Mouse (Mus musculus) ES-Bruce4 (cell line): ENCODE data around the gene Cdca3. TPM values are rescaled to one million over a fixed set of nuclear protein-coding genes. Genes with fewer than 3 reads are reported as not detected.
A peak's percentile ranks its signal among the peaks of the same experiment; 100 is the strongest.

ENCODE experiments used
- H3K27ac ChIP-seq: 2 replicates; pipeline ENCODE4 v1.5.1; 2012; ENCODE audit warnings: low read length, inconsistent platforms; ENCODE audit not compliant: insufficient read depth
- H3K27me3 ChIP-seq: 2 replicates; pipeline ENCODE4 v1.6.1; 2012; ENCODE audit warnings: mild to moderate bottlenecking, low read length, inconsistent platforms; ENCODE audit not compliant: control insufficient read depth, poor library complexity, insufficient read depth, severe bottlenecking
- H3K36me3 ChIP-seq: 2 replicates; pipeline ENCODE4 v1.6.1; 2012; ENCODE audit warnings: inconsistent platforms, mild to moderate bottlenecking, low read length, moderate library complexity; ENCODE audit not compliant: control insufficient read depth, poor library complexity, insufficient read depth, severe bottlenecking
- H3K4me1 ChIP-seq: one replicate; pipeline ENCODE4 v1.8.1; 2011; ENCODE audit warnings: low read length; ENCODE audit not compliant: control insufficient read depth, insufficient read depth
- H3K4me3 ChIP-seq: 2 replicates; pipeline ENCODE4 v1.5.1; 2011; ENCODE audit warnings: low read depth, mild to moderate bottlenecking, low read length
- H3K9ac ChIP-seq: 2 replicates; pipeline ENCODE4 v1.6.1; 2012; ENCODE audit warnings: low read depth, mild to moderate bottlenecking, inconsistent platforms; ENCODE audit not compliant: poor library complexity, severe bottlenecking
- H3K9me3 ChIP-seq: replicated peaks from 2 replicates; pipeline ENCODE4 v1.6.1; 2012; ENCODE audit warnings: mild to moderate bottlenecking, low read length, inconsistent platforms; ENCODE audit not compliant: control insufficient read depth, poor library complexity, insufficient read depth, severe bottlenecking
- CTCF ChIP-seq: IDR thresholded peaks from one replicate; pipeline ENCODE4 v1.8.1; 2011; ENCODE audit warnings: low read depth, low read length
- EP300 ChIP-seq: IDR thresholded peaks from 2 replicates; pipeline ENCODE4 v1.6.1; 2011; ENCODE audit warnings: low read depth, low read length; ENCODE audit not compliant: insufficient read depth
- POLR2A ChIP-seq: IDR thresholded peaks from one replicate; pipeline ENCODE4 v1.8.1; 2011; ENCODE audit warnings: low read length; ENCODE audit not compliant: insufficient read depth
- polyA plus RNA-seq: library from polyadenylated mRNA; stranded (reverse); fragments of >200 nt; gene quantifications from 2 replicates; pipeline ENCODE4 v1.2.4, GENCODE M21; 2011; ENCODE audit warnings: low read depth; ENCODE audit not compliant: missing spikeins, insufficient read depth, insufficient read length

Gene Cdca3
- polyA plus RNA-seq, result 162 and 187 TPM in 2 replicates

DNA sequence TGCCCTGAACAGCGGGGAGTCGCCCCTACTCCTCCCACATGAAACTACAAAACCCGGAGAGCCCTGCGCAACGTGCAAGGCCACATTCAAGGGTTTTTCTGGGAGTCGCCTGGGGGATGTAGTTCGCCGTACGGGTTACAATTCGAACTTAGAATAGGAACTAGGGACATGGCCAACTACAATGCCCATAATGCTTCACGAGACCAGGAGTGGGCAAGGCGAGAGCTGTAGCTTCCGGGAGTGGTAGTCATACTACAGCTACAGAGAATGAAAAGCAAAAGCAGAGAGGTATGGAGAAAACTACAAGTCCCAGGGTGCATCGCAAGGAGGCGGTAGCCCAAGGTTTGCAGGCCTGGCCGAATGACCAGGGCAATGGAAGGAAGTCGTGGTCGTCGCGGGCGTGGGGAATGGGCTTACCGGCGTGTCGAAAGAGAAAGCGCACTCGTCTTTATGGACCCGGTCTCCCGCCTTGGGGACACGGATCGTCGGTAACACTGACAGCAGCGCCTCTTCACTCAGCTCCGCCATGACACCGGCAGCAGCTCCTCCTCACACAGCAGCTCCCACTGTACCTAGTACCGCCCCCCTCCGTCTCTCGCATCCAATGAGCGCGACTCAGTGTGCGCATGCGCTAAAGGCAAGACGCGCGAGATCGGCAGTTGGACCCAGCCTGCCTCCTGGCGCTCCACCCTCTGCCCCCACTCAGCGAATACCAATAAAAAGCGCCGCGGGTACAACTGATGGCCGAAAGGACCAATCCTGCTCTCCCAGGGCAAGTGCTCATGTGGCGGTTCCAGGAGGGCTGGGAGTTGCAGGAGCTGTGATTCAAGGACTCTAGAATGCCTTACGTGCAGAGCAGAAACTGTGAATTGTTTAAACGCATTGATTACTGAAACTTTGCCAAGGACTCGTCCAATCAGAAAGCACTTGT lies at the start of gene Cdca3, which contains the start of gene Usp5:
Cdca3 (plus strand) TSS at position 680 of the 931 bp plus-strand sequence.
Usp5 (minus strand) TSS at position 617 of the 931 bp plus-strand sequence.
- Histone ChIP-seq H3K27ac (peak within 1 kb of the TSS; percentile 82), H3K36me3 (peaks cover 35% of the 10 kb centered on the region), H3K27me3 (no peaks in the 10 kb centered on the region)

DNA sequence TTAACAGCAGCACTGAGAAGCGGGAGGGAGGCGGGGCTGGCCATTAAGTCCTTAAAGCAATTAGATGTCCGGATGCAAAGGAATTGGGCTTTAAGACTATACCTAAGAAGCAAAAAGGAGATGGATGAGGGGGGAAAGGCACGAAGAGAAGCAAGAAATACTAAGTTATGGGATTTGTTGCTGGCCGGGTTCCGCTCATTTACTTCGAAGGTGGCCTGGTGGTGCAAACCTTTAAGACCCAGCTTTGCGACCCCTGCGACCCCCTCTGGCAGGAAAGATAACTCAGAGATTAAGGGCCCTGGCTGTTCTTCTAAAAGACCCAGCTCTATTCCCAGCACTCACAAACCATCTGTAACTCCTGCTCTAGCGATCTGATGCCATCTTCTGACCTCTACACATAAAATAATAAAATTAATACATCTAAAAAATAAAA lies 49.3 kb upstream of the Cdca3 start:
- TF ChIP-seq CTCF (no peak), EP300 (no peak), POLR2A (no peak)
- no peak overlapping the region for H3K9ac ChIP-seq

More for the DNA sequence above, at the start of gene Cdca3, which contains the start of gene Usp5:
- Histone ChIP-seq H3K4me3 (peak within 1 kb of the TSS; percentile 98), H3K9ac (peak within 1 kb of the TSS; percentile 89), H3K9me3 (no peaks in the 10 kb centered on the region), H3K4me1 (peaks cover 2% of the 10 kb centered on the region)
- peak; percentile 44 for TF ChIP-seq POLR2A
- TF ChIP-seq EP300, result no peak

DNA sequence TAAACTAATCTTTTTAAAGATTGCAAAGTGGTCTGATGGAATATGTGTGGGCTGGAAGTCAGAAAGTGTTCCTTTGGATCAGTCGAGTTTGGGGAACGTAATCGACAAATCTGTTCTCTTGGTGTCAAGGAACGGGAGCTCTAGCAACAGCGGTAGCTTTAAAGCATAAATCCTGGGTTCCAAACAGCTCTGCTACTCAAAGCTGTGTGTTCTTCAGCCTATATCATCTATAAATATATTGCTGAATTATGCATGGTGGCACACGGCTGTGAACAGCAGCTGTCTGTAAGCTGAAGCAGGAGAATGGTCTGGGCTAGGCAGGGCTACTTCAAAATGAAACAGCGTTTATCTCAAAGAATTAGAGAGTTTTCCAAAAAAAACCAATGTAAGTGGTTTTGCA lies 48.4 kb upstream of the Cdca3 start:
- Histone ChIP-seq H3K27me3 (no peaks in the 10 kb centered on the region), H3K36me3 (no peaks in the 10 kb centered on the region), H3K4me3 (no peak overlapping the region), H3K27ac (no peak overlapping the region), H3K4me1 (no peaks in the 10 kb centered on the region), H3K9ac (no peak overlapping the region), H3K9me3 (no peaks in the 10 kb centered on the region)
- TF ChIP-seq CTCF, result no peak
- no peak for TF ChIP-seq EP300
- TF ChIP-seq POLR2A, result no peak

More for the DNA sequence above, 49.3 kb upstream of the Cdca3 start:
- Histone ChIP-seq H3K9me3 (no peaks in the 10 kb centered on the region), H3K27ac (no peak overlapping the region), H3K4me3 (peak overlapping the region; percentile 34; the same call in 1 of the 2 replicates), H3K36me3 (no peaks in the 10 kb centered on the region), H3K4me1 (no peaks in the 10 kb centered on the region), H3K27me3 (no peaks in the 10 kb centered on the region)

DNA sequence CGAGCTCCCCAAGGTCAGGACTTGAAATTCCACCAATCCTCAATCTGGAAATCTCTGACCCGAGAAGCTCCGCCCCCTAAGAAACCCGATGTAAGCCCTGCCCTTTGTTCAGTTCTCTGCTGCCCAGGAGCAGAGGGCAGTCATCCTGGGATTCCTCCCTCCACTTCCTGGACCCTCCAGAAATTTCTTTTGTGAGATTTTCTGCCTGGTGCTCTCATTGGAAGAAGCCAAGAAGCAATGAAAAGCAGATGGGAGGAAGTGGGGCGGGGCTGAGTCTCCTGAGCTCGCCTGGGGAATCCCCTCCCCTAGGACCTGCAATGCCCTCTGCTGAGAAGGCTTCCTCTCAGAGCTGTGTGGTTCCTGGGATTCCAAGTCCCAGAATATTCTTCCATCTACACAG lies 46.9 kb upstream of the Cdca3 start:
- H3K27ac ChIP-seq, result peak overlapping the region; percentile 85
- H3K4me3 ChIP-seq, result peak overlapping the region; percentile 55; the same call in 1 of the 2 replicates
- H3K27me3 ChIP-seq, result no peaks in the 10 kb centered on the region
- peak overlapping the region; percentile 62 for H3K9ac ChIP-seq
- H3K4me1 ChIP-seq, result no peaks in the 10 kb centered on the region
- no peaks in the 10 kb centered on the region for H3K36me3 ChIP-seq
- TF ChIP-seq POLR2A (peak; percentile 23), CTCF (no peak)
- H3K9me3 ChIP-seq, result no peaks in the 10 kb centered on the region

DNA sequence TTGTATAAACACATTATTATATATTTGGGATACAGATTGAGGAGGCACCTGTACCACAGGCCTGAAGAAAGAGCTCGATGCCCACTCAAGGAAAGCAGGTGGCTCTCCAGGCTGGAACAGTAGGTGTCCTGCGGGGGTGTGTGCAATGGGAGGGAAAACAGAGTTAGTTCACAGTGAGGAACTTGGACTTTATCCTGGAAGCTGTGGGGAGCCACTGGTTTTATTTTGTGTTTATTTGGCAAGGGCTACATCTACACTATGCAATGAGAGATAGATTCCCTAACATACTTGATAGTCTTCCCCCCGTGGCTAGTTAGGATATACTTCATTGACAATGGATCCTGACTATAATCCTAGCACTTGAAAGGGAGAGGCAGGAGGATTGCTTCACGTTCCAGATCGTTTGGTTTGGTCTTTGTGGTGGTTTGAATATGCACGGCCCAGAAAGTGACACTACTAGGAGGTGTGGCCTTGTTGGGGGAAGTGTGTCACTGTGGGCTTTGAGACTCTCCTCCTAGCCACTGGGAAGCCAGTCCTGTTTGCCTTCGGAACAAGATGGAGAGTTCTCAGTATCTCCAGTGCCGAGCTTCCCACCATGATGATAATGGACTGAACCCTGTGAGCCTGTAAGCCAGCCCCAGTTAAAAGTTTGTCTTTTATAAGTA lies 42.5 kb upstream of the Cdca3 start:
- H3K9ac ChIP-seq, result no peak overlapping the region
- TF ChIP-seq POLR2A (no peak), EP300 (no peak), CTCF (no peak)
- H3K27me3 ChIP-seq, result no peaks in the 10 kb centered on the region
- no peaks in the 10 kb centered on the region for H3K4me1 ChIP-seq
- H3K27ac ChIP-seq, result no peak overlapping the region
- no peak overlapping the region for H3K4me3 ChIP-seq
- no peaks in the 10 kb centered on the region for H3K9me3 ChIP-seq
- H3K36me3 ChIP-seq, result no peaks in the 10 kb centered on the region
